Mouse (Mus musculus) liver, embryonic 15.5 days (tissue): ENCODE results near the gene 9930104L06Rik. TPM values are rescaled to one million over a fixed set of nuclear protein-coding genes. Genes with fewer than 3 reads are reported as not detected.
A peak's percentile ranks its signal among the peaks of the same experiment; 100 is the strongest.
"Not testable (repeated sequence)": the region's sequence is repeated elsewhere in the genome, so short reads cannot be mapped to it uniquely, and the experiment has no call there.

Experiments used
- ATAC-seq: fragments of 200-750 bp; cut with Nextera tagmentation; 2 replicates; pipeline ENCODE4 v1.8.0; 2017; ENCODE audit warnings: moderate number of reproducible peaks, mild to moderate bottlenecking, moderate library complexity; ENCODE audit not compliant: insufficient read depth
- H3K27ac ChIP-seq: fragments of 300-500 bp; sonication (generic); replicated peaks from 2 replicates; pipeline ENCODE4 v1.5.1; 2015; ENCODE audit warnings: mild to moderate bottlenecking, inconsistent platforms
- H3K27me3 ChIP-seq: fragments of 300-500 bp; sonication (generic); 2 replicates; pipeline ENCODE4 v1.6.1; 2015; ENCODE audit warnings: mild to moderate bottlenecking, inconsistent platforms
- H3K36me3 ChIP-seq: fragments of 300-500 bp; sonication (generic); replicated peaks from 2 replicates; pipeline ENCODE4 v1.6.1; 2015; ENCODE audit warnings: moderate library complexity, mild to moderate bottlenecking, inconsistent platforms
- H3K4me1 ChIP-seq: fragments of 300-500 bp; sonication (generic); replicated peaks from 2 replicates; pipeline ENCODE4 v1.6.1; 2015; ENCODE audit warnings: inconsistent platforms
- H3K4me2 ChIP-seq: fragments of 300-500 bp; sonication (generic); 2 replicates; pipeline ENCODE4 v1.6.1; 2015; ENCODE audit warnings: moderate library complexity, mild to moderate bottlenecking, inconsistent platforms
- H3K4me3 ChIP-seq: fragments of 300-500 bp; sonication (generic); replicated peaks from 2 replicates; pipeline ENCODE4 v1.5.1; 2015; ENCODE audit warnings: mild to moderate bottlenecking, inconsistent platforms
- H3K9ac ChIP-seq: fragments of 300-500 bp; sonication (generic); 2 replicates; pipeline ENCODE4 v1.6.1; 2015; ENCODE audit warnings: moderate library complexity, mild to moderate bottlenecking, inconsistent platforms
- H3K9me3 ChIP-seq: fragments of 300-500 bp; sonication (generic); replicated peaks from 2 replicates; pipeline ENCODE4 v1.6.1; 2016; ENCODE audit warnings: inconsistent platforms
- WGBS: fragments of 180-500 bp; shearing (Covaris S2); methylation state at CpG from one replicate; pipeline ENCODE4 v1.1.7; 2015; ENCODE audit warnings: mixed read lengths; ENCODE audit not compliant: insufficient replicate concordance; 5-methylcytosine and 5-hydroxymethylcytosine counted together
- polyA plus RNA-seq: library from polyadenylated mRNA; unstranded; fragments of >200 nt; fragmentation: Nextera tagmentation; extraction: Ambion mirVana; gene quantifications from 2 replicates; pipeline ENCODE4 v1.2.1, GENCODE M21; 2015

The 9930104L06Rik gene
- polyA plus RNA-seq, 1 experiment from 2014 or later: 5.2 TPM

- Histone ChIP-seq H3K27me3 (no peaks in the 10 kb centered on the region), H3K27ac (no peak overlapping the region), H3K4me1 (no peaks in the 10 kb centered on the region), H3K9me3 (no peaks in the 10 kb centered on the region), H3K4me3 (no peak overlapping the region), H3K36me3 (peaks cover 83% of the 10 kb centered on the region), H3K4me2 (no peak overlapping the region), H3K9ac (no peak overlapping the region)
- WGBS: 88% methylated on average over 5 of the region's 5 CpGs
- no peak for ATAC-seq
Observed at GRCm38 (mm10) chr4:124928102-124928501, 8.7 kb upstream of the 9930104L06Rik start.

DNA sequence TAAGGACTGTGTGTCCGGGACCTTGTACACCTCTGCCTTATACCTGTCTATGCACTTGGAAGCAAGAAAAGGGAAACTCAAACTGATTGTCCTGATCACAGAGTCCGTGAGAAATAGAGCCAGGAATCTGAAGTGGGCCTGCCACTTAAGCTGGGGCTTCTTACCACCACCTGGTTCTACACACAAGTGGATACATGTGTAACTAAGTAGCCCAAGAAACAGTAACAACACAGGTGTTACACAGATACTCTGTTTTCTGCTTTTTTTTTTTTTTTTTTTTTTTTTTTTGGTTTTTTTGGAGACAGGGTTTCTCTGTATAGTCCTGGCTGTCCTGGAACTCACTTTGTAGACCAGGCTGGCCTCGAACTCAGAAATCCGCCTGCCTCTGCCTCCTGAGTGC is 2.4 kb downstream of the 9930104L06Rik start, which contains the start of gene Cdca8:
TSS of gene Cdca8 (minus strand) at position 101 of the 400 bp plus-strand sequence.
- H3K27ac ChIP-seq, H3K27me3 ChIP-seq, H3K9me3 ChIP-seq, ATAC-seq, H3K4me2 ChIP-seq, H3K9ac ChIP-seq: not testable (repeated sequence)
- 77% methylated on average over 4 of the region's 4 CpGs for WGBS
- Histone ChIP-seq H3K4me1 (peaks cover 25% of the 10 kb centered on the region), H3K36me3 (peaks cover 38% of the 10 kb centered on the region), H3K4me3 (peak within 1 kb of the TSS; percentile 91)

GRCm38 (mm10) chr4:124943022-124943421 is 6.2 kb downstream of the 9930104L06Rik start:
- H3K4me2 ChIP-seq: no peak overlapping the region
- H3K9me3 ChIP-seq: no peaks in the 10 kb centered on the region
- no peak overlapping the region for H3K27ac ChIP-seq
- peaks cover 6% of the 10 kb centered on the region for H3K4me1 ChIP-seq
- no peak for ATAC-seq
- no peaks in the 10 kb centered on the region for H3K27me3 ChIP-seq
- peaks cover 30% of the 10 kb centered on the region for H3K36me3 ChIP-seq
- 3% methylated on average over 4 of the region's 4 CpGs for WGBS
- no peak overlapping the region for H3K9ac ChIP-seq
- H3K4me3 ChIP-seq: no peak overlapping the region

DNA sequence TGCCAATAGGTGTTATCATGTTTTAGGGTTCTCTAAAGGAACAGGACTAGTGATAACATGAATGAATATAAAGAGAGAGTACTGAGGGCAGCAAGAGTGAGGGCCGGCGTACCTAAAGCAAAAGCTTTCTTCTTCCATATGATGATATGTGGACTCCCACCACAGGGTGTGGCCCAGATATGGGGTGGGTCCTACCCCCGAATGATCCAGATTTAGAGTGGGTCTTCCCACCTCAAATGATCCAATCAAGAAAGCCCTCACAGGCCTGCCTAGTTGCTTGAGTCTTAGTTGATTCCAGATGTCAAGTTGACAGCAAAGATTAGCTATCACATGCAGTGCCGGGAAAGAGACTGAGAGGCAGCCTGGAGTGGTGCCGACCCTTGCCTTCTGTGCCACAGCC is 6.9 kb downstream of the 9930104L06Rik start:
- Histone ChIP-seq H3K9ac (no peak overlapping the region), H3K4me3 (no peak overlapping the region), H3K27me3 (no peaks in the 10 kb centered on the region), H3K4me1 (no peaks in the 10 kb centered on the region), H3K36me3 (peaks cover 25% of the 10 kb centered on the region), H3K4me2 (no peak overlapping the region), H3K9me3 (no peaks in the 10 kb centered on the region), H3K27ac (no peak overlapping the region)
- ATAC-seq: no peak
- 68% methylated on average over 5 of the region's 5 CpGs for WGBS

GRCm38 (mm10) chr4:124944961-124945360 is 8.1 kb downstream of the 9930104L06Rik start:
- no peak overlapping the region for H3K4me2 ChIP-seq
- no peak for ATAC-seq
- H3K27ac ChIP-seq: no peak overlapping the region
- H3K36me3 ChIP-seq: peaks cover 16% of the 10 kb centered on the region
- H3K9ac ChIP-seq: no peak overlapping the region
- WGBS: 57% methylated on average over 2 of the region's 2 CpGs
- no peaks in the 10 kb centered on the region for H3K4me1 ChIP-seq
- H3K27me3 ChIP-seq: no peaks in the 10 kb centered on the region
- no peaks in the 10 kb centered on the region for H3K9me3 ChIP-seq
- H3K4me3 ChIP-seq: no peak overlapping the region

GRCm38 (mm10) chr4:124949488-124949887 is 12.6 kb downstream of the 9930104L06Rik start:
- Histone ChIP-seq H3K4me2 (no peak overlapping the region), H3K27ac (no peak overlapping the region), H3K9me3 (no peaks in the 10 kb centered on the region), H3K36me3 (no peaks in the 10 kb centered on the region), H3K9ac (no peak overlapping the region), H3K4me1 (no peaks in the 10 kb centered on the region), H3K27me3 (no peaks in the 10 kb centered on the region), H3K4me3 (no peak overlapping the region)
- ATAC-seq: no peak
- 58% methylated on average over 3 of the region's 3 CpGs for WGBS

DNA sequence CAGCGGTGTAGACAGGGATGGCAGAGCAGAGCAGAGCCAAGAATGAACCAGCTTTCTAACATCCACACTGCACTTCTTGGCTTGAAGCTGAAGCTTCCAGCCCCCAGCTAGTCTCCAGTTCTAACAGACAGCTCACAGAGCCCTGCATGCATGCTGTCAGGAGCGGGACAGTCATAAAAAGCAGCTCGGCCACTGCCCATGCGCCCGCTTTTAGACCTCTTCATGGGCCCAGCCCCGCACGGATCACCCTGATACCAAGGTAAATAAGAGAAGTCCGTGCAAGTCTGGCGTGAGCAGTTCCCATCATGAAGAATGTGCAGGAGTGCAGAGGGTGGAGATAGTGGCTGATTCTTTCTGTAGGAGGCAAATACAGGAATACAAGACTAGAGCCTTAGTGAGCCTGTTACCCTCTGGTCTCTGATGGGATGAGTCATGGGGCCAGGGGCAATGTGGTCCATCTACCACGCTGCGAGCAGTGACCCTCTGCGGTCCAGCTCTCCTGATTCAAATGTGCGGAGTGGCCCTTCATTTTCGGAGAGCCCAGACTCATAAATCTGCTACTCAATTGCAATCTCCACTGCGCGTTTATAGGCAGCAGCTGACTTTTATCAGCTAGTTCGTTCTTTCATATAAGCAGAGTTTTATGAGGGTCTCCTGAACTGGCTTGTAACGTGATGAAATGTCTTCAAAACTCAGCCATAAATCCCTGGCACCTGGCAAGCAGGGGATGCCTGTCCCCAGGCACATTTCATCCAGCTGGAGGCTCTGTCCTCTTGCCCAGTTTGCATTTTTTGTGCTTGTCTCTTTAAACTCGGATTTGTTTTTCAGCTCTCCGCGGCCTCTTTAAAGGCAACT is 13.6 kb downstream of the 9930104L06Rik start:
- no peak overlapping the region for H3K4me2 ChIP-seq
- no peaks in the 10 kb centered on the region for H3K36me3 ChIP-seq
- WGBS: 71% methylated on average over 21 of the region's 21 CpGs
- no peaks in the 10 kb centered on the region for H3K9me3 ChIP-seq
- no peak overlapping the region for H3K4me3 ChIP-seq
- no peak overlapping the region for H3K9ac ChIP-seq
- no peaks in the 10 kb centered on the region for H3K27me3 ChIP-seq
- H3K4me1 ChIP-seq: no peaks in the 10 kb centered on the region
- no peak overlapping the region for H3K27ac ChIP-seq
- ATAC-seq: no peak

DNA sequence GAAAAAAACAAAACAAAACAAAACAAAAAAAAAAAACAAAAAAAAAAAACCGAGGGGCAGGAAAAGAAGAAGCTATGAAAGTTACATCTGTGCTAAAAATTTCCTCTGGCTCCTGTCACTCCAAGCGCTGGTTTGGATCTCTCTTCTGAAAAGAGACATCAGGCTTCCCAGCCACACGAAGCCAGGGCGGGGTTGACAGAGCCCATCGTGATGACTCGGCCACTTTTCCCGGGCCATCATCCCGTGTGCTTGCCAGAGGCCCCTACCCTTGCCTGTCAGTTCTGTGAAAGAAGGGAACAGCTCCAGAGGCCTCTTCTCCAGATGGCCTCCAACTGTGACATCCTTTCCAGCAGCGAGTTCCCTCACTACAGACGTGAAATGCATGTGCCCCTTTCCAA is 14.2 kb downstream of the 9930104L06Rik start:
- Histone ChIP-seq H3K27me3 (no peaks in the 10 kb centered on the region), H3K27ac (no peak overlapping the region), H3K4me3 (no peak overlapping the region), H3K4me2 (no peak overlapping the region), H3K9ac (no peak overlapping the region), H3K4me1 (no peaks in the 10 kb centered on the region), H3K36me3 (no peaks in the 10 kb centered on the region), H3K9me3 (no peaks in the 10 kb centered on the region)
- no peak for ATAC-seq
- 33% methylated on average over 10 of the region's 10 CpGs for WGBS

GRCm38 (mm10) chr4:124953546-124953945 is 16.7 kb downstream of the 9930104L06Rik start:
- Histone ChIP-seq H3K4me2 (no peak overlapping the region), H3K27ac (no peak overlapping the region), H3K36me3 (no peaks in the 10 kb centered on the region), H3K4me3 (no peak overlapping the region), H3K4me1 (no peaks in the 10 kb centered on the region), H3K9me3 (no peaks in the 10 kb centered on the region), H3K9ac (no peak overlapping the region), H3K27me3 (no peaks in the 10 kb centered on the region)
- no peak for ATAC-seq
- WGBS: 40% methylated on average over 4 of the region's 4 CpGs

GRCm38 (mm10) chr4:124957284-124957683 is 20.4 kb downstream of the 9930104L06Rik start:
- no peaks in the 10 kb centered on the region for H3K9me3 ChIP-seq
- no peaks in the 10 kb centered on the region for H3K4me1 ChIP-seq
- no peaks in the 10 kb centered on the region for H3K36me3 ChIP-seq
- H3K27ac ChIP-seq: no peak overlapping the region
- H3K4me3 ChIP-seq: no peak overlapping the region
- no peak overlapping the region for H3K4me2 ChIP-seq
- no peak for ATAC-seq
- 58% methylated on average over 2 of the region's 2 CpGs for WGBS
- H3K27me3 ChIP-seq: no peaks in the 10 kb centered on the region
- no peak overlapping the region for H3K9ac ChIP-seq

GRCm38 (mm10) chr4:124959062-124959461 is 22.2 kb downstream of the 9930104L06Rik start:
- no peak overlapping the region for H3K4me2 ChIP-seq
- no peak overlapping the region for H3K4me3 ChIP-seq
- H3K36me3 ChIP-seq: no peaks in the 10 kb centered on the region
- WGBS: 45% methylated on average over 11 of the region's 11 CpGs
- no peaks in the 10 kb centered on the region for H3K9me3 ChIP-seq
- H3K27ac ChIP-seq: no peak overlapping the region
- H3K9ac ChIP-seq: no peak overlapping the region
- H3K4me1 ChIP-seq: no peaks in the 10 kb centered on the region
- no peak for ATAC-seq
- H3K27me3 ChIP-seq: no peaks in the 10 kb centered on the region

- Histone ChIP-seq H3K4me2 (no peak overlapping the region), H3K36me3 (no peaks in the 10 kb centered on the region), H3K27me3 (no peaks in the 10 kb centered on the region), H3K4me1 (no peaks in the 10 kb centered on the region), H3K9me3 (no peaks in the 10 kb centered on the region), H3K4me3 (no peak overlapping the region), H3K27ac (no peak overlapping the region), H3K9ac (no peak overlapping the region)
- no peak for ATAC-seq
- WGBS: 56% methylated on average over 11 of the region's 11 CpGs
Observed at GRCm38 (mm10) chr4:124960940-124961339, 24.1 kb downstream of the 9930104L06Rik start.
